Mouse (Mus musculus) kidney, adult 2 months (tissue): ENCODE measurements around the gene Ddah1. TPM values are rescaled to one million over a fixed set of nuclear protein-coding genes. Genes with fewer than 3 reads are reported as not detected.

ENCODE experiments used
- DNase-seq: peaks from one replicate; pipeline ENCODE4 v3.0.0; 2021
- H3K27ac ChIP-seq: fragments of 200-500 bp; 2 replicates; pipeline ENCODE4 v1.5.1; 2012; ENCODE audit warnings: low read depth, low read length, control low read depth, inconsistent platforms; ENCODE audit not compliant: insufficient read depth
- H3K27me3 ChIP-seq: fragments of 200-500 bp; replicated peaks from 2 replicates; pipeline ENCODE4 v1.6.1; 2012; ENCODE audit warnings: mild to moderate bottlenecking, moderate library complexity, low read length, inconsistent platforms; ENCODE audit not compliant: control insufficient read depth, insufficient read depth
- H3K36me3 ChIP-seq: fragments of 200-500 bp; 2 replicates; pipeline ENCODE4 v1.6.1; 2012; ENCODE audit warnings: mild to moderate bottlenecking, moderate library complexity, low read length, inconsistent platforms; ENCODE audit not compliant: control insufficient read depth, insufficient read depth
- H3K4me1 ChIP-seq: fragments of 200-500 bp; 2 replicates; pipeline ENCODE4 v1.6.1; 2011; ENCODE audit warnings: low read length; ENCODE audit not compliant: control insufficient read depth, insufficient read depth
- H3K4me3 ChIP-seq: fragments of 200-500 bp; 2 replicates; pipeline ENCODE4 v1.5.1; 2011; ENCODE audit warnings: mild to moderate bottlenecking, low read depth, low read length, control low read depth; ENCODE audit not compliant: insufficient read depth
- CTCF ChIP-seq: fragments of 200-500 bp; conservative IDR thresholded peaks from 2 replicates; pipeline ENCODE4 v1.5.1; 2011; ENCODE audit warnings: low read depth, mild to moderate bottlenecking, control low read depth, low read length, moderate library complexity, mixed read lengths; ENCODE audit not compliant: insufficient read depth, insufficient read length
- POLR2A ChIP-seq: fragments of 200-500 bp; IDR thresholded peaks from one replicate; pipeline ENCODE4 v1.6.1; 2011; ENCODE audit warnings: low read depth, low read length, control low read depth
- WGBS: fragments of 180-500 bp; shearing (Covaris S2); methylation state at CpG from one replicate; pipeline ENCODE4 v1.1.7; 2018; 5-methylcytosine and 5-hydroxymethylcytosine counted together
- polyA plus RNA-seq: library from polyadenylated mRNA; depleted of rRNA; stranded (reverse); fragments of >200 nt; gene quantifications from 2 replicates; pipeline ENCODE4 v1.2.3, GENCODE M21; 2012; rRNA removed

Gene Ddah1
- polyA plus RNA-seq, 1 experiment, result 159 TPM

DNA sequence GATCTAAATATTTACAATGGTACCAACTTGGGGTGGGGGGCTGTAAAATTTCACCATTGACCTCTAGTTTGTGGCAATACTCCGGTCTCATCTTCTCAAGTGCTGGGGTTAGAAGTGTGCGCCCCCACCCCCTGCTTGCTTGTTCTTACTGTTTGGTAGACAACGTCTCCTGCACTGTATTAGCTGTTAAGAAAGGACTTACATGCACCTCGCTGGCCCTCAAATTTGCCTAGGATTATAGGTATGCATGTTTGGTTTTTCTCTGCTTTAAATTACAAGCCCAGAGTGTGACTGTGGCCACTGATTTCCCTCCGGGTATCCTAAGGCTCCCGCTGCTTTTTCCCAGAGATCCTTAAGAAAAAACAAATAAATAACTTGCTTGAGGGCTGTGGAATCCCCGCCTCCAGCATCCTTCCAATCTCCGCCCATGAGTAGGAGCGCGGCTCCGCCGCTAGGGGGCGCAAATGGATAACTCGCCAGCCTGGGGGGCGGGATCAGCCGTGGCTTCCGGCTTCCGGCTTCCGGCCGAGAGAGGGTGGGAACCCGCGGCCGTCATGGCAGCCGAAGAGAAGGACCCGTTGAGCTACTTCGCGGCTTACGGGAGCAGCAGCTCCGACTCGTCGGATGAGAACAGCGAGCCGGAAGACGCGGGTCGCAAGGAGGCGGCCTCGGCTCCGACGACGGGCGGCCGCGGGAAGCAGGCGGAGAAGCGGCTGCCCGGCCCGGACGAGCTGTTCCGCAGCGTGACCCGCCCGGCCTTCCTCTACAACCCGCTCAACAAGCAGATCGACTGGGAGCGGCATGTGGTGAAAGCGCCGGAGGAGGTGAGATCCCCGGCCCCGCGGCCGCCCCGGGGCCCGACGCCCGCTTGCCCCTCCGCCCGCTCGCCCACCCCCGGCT, 179.3 kb downstream of the Ddah1 start, which contains the start of gene 2410004B18Rik:
Gene 2410004B18Rik (plus strand): TSS at position 510 of the 900 bp plus-strand sequence.
- DNase-seq, result peak; percentile 94

GRCm38 (mm10) chr3:145938405-145939349, 180.2 kb downstream of the Ddah1 start:
- Histone ChIP-seq H3K4me3 (peak overlapping the region; percentile 87), H3K4me1 (peaks cover 10% of the 10 kb centered on the region; the same call in 1 of the 2 replicates), H3K27ac (no peak overlapping the region), H3K36me3 (peaks cover 1% of the 10 kb centered on the region; the same call in 1 of the 2 replicates), H3K27me3 (no peaks in the 10 kb centered on the region)
- 14% methylated on average over 49 of the region's 50 CpGs for WGBS
- DNase-seq, result no peak
- TF ChIP-seq POLR2A, result no peak
- TF ChIP-seq CTCF, result no peak

More for the DNA sequence above, 179.3 kb downstream of the Ddah1 start, which contains the start of gene 2410004B18Rik:
- peak; percentile 80 for TF ChIP-seq POLR2A
- TF ChIP-seq CTCF, result peak; percentile 83
- peaks cover 10% of the 10 kb centered on the region; the same call in 1 of the 2 replicates for H3K4me1 ChIP-seq
- no peaks in the 10 kb centered on the region for H3K27me3 ChIP-seq
- no peaks in the 10 kb centered on the region; the same call in 1 of the 2 replicates for H3K36me3 ChIP-seq
- H3K27ac ChIP-seq, result 0 out of 2 replicates have a peak within 1 kb of the TSS, but pooled peaks have one; percentile 14
- H3K4me3 ChIP-seq, result peak within 1 kb of the TSS; percentile 87
- WGBS, result under 1% methylated on average over 67 of the region's 70 CpGs

GRCm38 (mm10) chr3:145939402-145939801, 180.9 kb downstream of the Ddah1 start:
- no peak overlapping the region for H3K4me3 ChIP-seq
- DNase-seq, result no peak
- H3K27me3 ChIP-seq, result no peaks in the 10 kb centered on the region
- WGBS, result 79% methylated on average over 12 of the region's 12 CpGs
- no peak for TF ChIP-seq POLR2A
- no peak for TF ChIP-seq CTCF
- peaks cover 10% of the 10 kb centered on the region; the same call in 1 of the 2 replicates for H3K4me1 ChIP-seq
- no peak overlapping the region for H3K27ac ChIP-seq
- H3K36me3 ChIP-seq, result peaks cover 2% of the 10 kb centered on the region; the same call in 1 of the 2 replicates

GRCm38 (mm10) chr3:145939971-145940370, 181.5 kb downstream of the Ddah1 start:
- TF ChIP-seq POLR2A (no peak), CTCF (no peak)
- H3K36me3 ChIP-seq, result peaks cover 4% of the 10 kb centered on the region; the same call in 1 of the 2 replicates
- H3K27ac ChIP-seq, result no peak overlapping the region
- H3K4me1 ChIP-seq, result peaks cover 10% of the 10 kb centered on the region; the same call in 1 of the 2 replicates
- WGBS, result 68% methylated on average over 4 of the region's 4 CpGs
- no peaks in the 10 kb centered on the region for H3K27me3 ChIP-seq
- no peak for DNase-seq
- no peak overlapping the region for H3K4me3 ChIP-seq

DNA sequence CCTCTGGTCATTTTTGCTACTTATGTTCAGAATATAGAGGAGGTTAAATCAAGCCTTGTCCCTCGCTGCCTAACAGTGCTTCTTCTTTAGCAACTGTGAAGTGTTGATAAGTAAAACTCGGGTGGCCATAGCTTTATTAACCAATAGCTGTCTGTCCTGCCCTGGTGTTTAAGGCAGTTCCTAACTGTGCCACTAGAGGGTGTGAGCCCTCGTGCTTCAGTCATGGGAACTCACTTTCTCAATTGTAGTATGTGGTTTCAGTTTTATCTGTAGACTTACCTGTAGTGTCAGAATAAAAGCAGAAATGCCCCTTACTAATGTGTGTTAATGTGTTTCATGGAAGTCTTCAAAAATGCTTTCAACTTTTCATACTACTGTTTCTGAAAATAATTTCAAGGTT, 183.5 kb downstream of the Ddah1 start:
- Histone ChIP-seq H3K4me3 (no peak overlapping the region), H3K27ac (no peak overlapping the region), H3K4me1 (peaks cover 10% of the 10 kb centered on the region; the same call in 1 of the 2 replicates), H3K36me3 (peaks cover 4% of the 10 kb centered on the region; the same call in 1 of the 2 replicates), H3K27me3 (no peaks in the 10 kb centered on the region)
- WGBS, result 7% methylated on average over 3 of the region's 3 CpGs
- TF ChIP-seq POLR2A (no peak), CTCF (peak; percentile 88)
- DNase-seq, result peak; percentile 84

Other genes starting within 250 kb of the Ddah1 start
- gene Znhit6, start 182.5 kb upstream of the Ddah1 start, polyA plus RNA-seq, result 3.5 and 4.2 TPM in 2 replicates
- gene Ccn1, start 108.7 kb upstream of the Ddah1 start, polyA plus RNA-seq, result 14.2 and 16.5 TPM in 2 replicates
- gene Bcl10, start 164.1 kb downstream of the Ddah1 start, polyA plus RNA-seq, result 9.4 and 13.7 TPM in 2 replicates
- gene 2410004B18Rik, start 179.3 kb downstream of the Ddah1 start, polyA plus RNA-seq, result 7.4 and 9.4 TPM in 2 replicates
- gene Syde2, start 229.2 kb downstream of the Ddah1 start, polyA plus RNA-seq, result 6.1 and 6.3 TPM in 2 replicates